Mouse (Mus musculus) G1E (cell line): ENCODE results near the gene Tet3.

Experiments used
- CTCF ChIP-seq: IDR thresholded peaks from 2 replicates; pipeline ENCODE4 v1.5.1; 2012; ENCODE audit warnings: low read depth, low read length, inconsistent platforms, mixed read lengths
- GATA1 ChIP-seq: IDR thresholded peaks from 2 replicates; pipeline ENCODE4 v1.6.1; 2012; ENCODE audit warnings: borderline replicate concordance, low read length, inconsistent platforms, mixed read lengths
- GATA2 ChIP-seq: IDR thresholded peaks from 2 replicates; pipeline ENCODE4 v1.6.1; 2012; ENCODE audit warnings: low read depth, low read length, inconsistent platforms, borderline replicate concordance
- POLR2AphosphoS5 ChIP-seq: IDR thresholded peaks from 2 replicates; pipeline ENCODE4 v1.6.1; 2012; ENCODE audit warnings: low read depth, low read length, inconsistent platforms; ENCODE audit not compliant: insufficient replicate concordance
- TAL1 ChIP-seq: conservative IDR thresholded peaks from 2 replicates; pipeline ENCODE4 v1.6.1; 2012; ENCODE audit warnings: low read depth, low read length, inconsistent platforms, mixed read lengths

GRCm38 (mm10) chr6:83435174-83435573 is 23.7 kb downstream of the Tet3 start:
- TF ChIP-seq CTCF (no peak), TAL1 (no peak), GATA1 (no peak), GATA2 (no peak), POLR2AphosphoS5 (no peak)
